Mouse (Mus musculus) liver, postnatal 0 days (tissue): ENCODE results near the gene Itpk1. TPM values are rescaled to one million over a fixed set of nuclear protein-coding genes. Genes with fewer than 3 reads are reported as not detected.
A peak's percentile ranks its signal among the peaks of the same experiment; 100 is the strongest.

Experiments used
- ATAC-seq: fragments of 200-750 bp; cut with Nextera tagmentation; 2 replicates; pipeline ENCODE4 v1.8.0; 2017; ENCODE audit warnings: mild to moderate bottlenecking, moderate library complexity
- DNase-seq: peaks from one replicate; pipeline ENCODE4 v3.0.0-alpha.2; 2016
- H3K27ac ChIP-seq: fragments of 300-500 bp; sonication (generic); 2 replicates; pipeline ENCODE4 v1.5.1; 2014; ENCODE audit warnings: antibody characterized with exemption, moderate library complexity, mild to moderate bottlenecking, low read depth
- H3K27me3 ChIP-seq: fragments of 300-500 bp; sonication (generic); 2 replicates; pipeline ENCODE4 v1.6.1; 2014; ENCODE audit warnings: low read length, control low read depth, mixed read lengths; ENCODE audit not compliant: insufficient read depth
- H3K36me3 ChIP-seq: fragments of 300-500 bp; sonication (generic); replicated peaks from 2 replicates; pipeline ENCODE4 v1.6.1; 2014; ENCODE audit warnings: mild to moderate bottlenecking, control low read depth, low read length, moderate library complexity, mixed read lengths; ENCODE audit not compliant: insufficient read depth
- H3K4me1 ChIP-seq: fragments of 300-500 bp; sonication (generic); 2 replicates; pipeline ENCODE4 v1.6.1; 2014; ENCODE audit warnings: antibody characterized with exemption, mild to moderate bottlenecking, control low read depth; ENCODE audit not compliant: insufficient read depth
- H3K4me2 ChIP-seq: fragments of 300-500 bp; sonication (generic); 2 replicates; pipeline ENCODE4 v1.6.1; 2014; ENCODE audit warnings: low read depth, mild to moderate bottlenecking, low read length, moderate library complexity, mixed read lengths
- H3K4me3 ChIP-seq: fragments of 300-500 bp; sonication (generic); 2 replicates; pipeline ENCODE4 v1.5.1; 2014; ENCODE audit warnings: low read depth, low read length
- H3K9ac ChIP-seq: fragments of 300-500 bp; sonication (generic); replicated peaks from 2 replicates; pipeline ENCODE4 v1.6.1; 2014; ENCODE audit warnings: mild to moderate bottlenecking, moderate library complexity
- H3K9me3 ChIP-seq: fragments of 300-500 bp; sonication (generic); 2 replicates; pipeline ENCODE4 v1.6.1; 2016; ENCODE audit warnings: mild to moderate bottlenecking, control low read depth, low read length, mixed read lengths
- CTCF ChIP-seq: sonication (generic); IDR thresholded peaks from 2 replicates; pipeline ENCODE4 v1.5.1; 2016; ENCODE audit warnings: antibody characterized with exemption, low read depth
- EP300 ChIP-seq: IDR thresholded peaks from 2 replicates; pipeline ENCODE4 v1.6.1; 2016; ENCODE audit warnings: antibody characterized with exemption, low read depth, mild to moderate bottlenecking
- WGBS: fragments of 180-500 bp; shearing (Covaris S2); extraction: QIAGEN DNeasy Blood & Tissue Kit; methylation state at CpG from one replicate; pipeline ENCODE4 v1.1.7; 2014; ENCODE audit not compliant: insufficient replicate concordance; 5-methylcytosine and 5-hydroxymethylcytosine counted together
- polyA plus RNA-seq: library from polyadenylated mRNA; unstranded; fragments of >200 nt; fragmentation: Nextera tagmentation; extraction: Ambion mirVana; gene quantifications from 2 replicates; pipeline ENCODE4 v1.2.1, GENCODE M21; 2015

Gene Itpk1
- polyA plus RNA-seq, 1 experiment from 2014 or later: 3.6 TPM

- DNase-seq (no peak), ATAC-seq (no peak)
- TF ChIP-seq CTCF (no peak), EP300 (no peak)
- Histone ChIP-seq H3K4me3 (no peak overlapping the region), H3K9me3 (no peaks in the 10 kb centered on the region), H3K4me1 (no peaks in the 10 kb centered on the region), H3K27ac (no peak overlapping the region), H3K9ac (no peak overlapping the region), H3K4me2 (no peak overlapping the region), H3K36me3 (0 out of 2 replicates have a peak, but pooled peaks cover 3% of the 10 kb centered on the region), H3K27me3 (no peaks in the 10 kb centered on the region)
- 71% methylated on average over 11 of the region's 11 CpGs for WGBS
Observed at GRCm38 (mm10) chr12:102663349-102664051, 41.2 kb downstream of the Itpk1 start.

GRCm38 (mm10) chr12:102661772-102662171 lies 43.0 kb downstream of the Itpk1 start:
- Histone ChIP-seq H3K4me2 (no peak overlapping the region), H3K9ac (no peak overlapping the region), H3K27me3 (no peaks in the 10 kb centered on the region), H3K9me3 (no peaks in the 10 kb centered on the region), H3K36me3 (no peaks in the 10 kb centered on the region), H3K4me1 (no peaks in the 10 kb centered on the region), H3K27ac (no peak overlapping the region), H3K4me3 (no peak overlapping the region)
- WGBS: 83% methylated on average over 7 of the region's 7 CpGs
- ATAC-seq (no peak), DNase-seq (no peak)
- TF ChIP-seq EP300 (no peak), CTCF (no peak)

- Histone ChIP-seq H3K9me3 (no peaks in the 10 kb centered on the region), H3K4me1 (no peaks in the 10 kb centered on the region), H3K27me3 (no peaks in the 10 kb centered on the region), H3K36me3 (no peaks in the 10 kb centered on the region), H3K27ac (no peak overlapping the region), H3K4me3 (no peak overlapping the region), H3K9ac (no peak overlapping the region), H3K4me2 (no peak overlapping the region)
- DNase-seq (no peak), ATAC-seq (no peak)
- TF ChIP-seq EP300 (no peak), CTCF (no peak)
- 80% methylated on average over 8 of the region's 8 CpGs for WGBS
Observed at GRCm38 (mm10) chr12:102660906-102661651, 43.7 kb downstream of the Itpk1 start.

DNA sequence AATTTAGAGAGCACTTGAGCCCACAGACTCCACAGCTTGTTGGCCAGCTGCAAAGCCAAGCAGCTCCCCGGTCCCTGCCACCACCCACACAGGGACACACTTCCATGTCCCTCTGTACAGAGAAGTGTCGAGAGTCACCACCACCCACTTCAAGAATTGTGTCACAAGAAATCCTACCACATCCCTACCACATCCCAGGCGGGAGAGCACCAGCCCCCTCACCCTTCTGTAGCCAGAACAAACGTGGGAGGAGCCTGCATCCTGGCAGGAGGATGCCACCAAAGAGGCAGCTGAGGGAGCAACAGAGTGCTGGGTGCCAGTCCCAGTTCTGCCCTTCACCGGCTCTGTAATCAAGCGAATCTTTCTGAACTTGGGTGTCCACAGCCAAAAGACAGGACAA lies 51.7 kb downstream of the Itpk1 start:
- no peaks in the 10 kb centered on the region for H3K27me3 ChIP-seq
- H3K36me3 ChIP-seq: no peaks in the 10 kb centered on the region
- 0 out of 2 replicates have a peak overlapping the region, but pooled peaks have one; percentile 11 for H3K27ac ChIP-seq
- no peak overlapping the region for H3K4me2 ChIP-seq
- no peak overlapping the region for H3K9ac ChIP-seq
- no peak for DNase-seq
- no peaks in the 10 kb centered on the region for H3K9me3 ChIP-seq
- no peak overlapping the region for H3K4me3 ChIP-seq
- peaks cover 19% of the 10 kb centered on the region for H3K4me1 ChIP-seq
- ATAC-seq: no peak; the same call in 1 of the 2 replicates
- 57% methylated on average over 6 of the region's 6 CpGs for WGBS
- TF ChIP-seq CTCF (no peak), EP300 (no peak)

GRCm38 (mm10) chr12:102652420-102652819 lies 52.3 kb downstream of the Itpk1 start:
- TF ChIP-seq CTCF: no peak
- no peak for TF ChIP-seq EP300
- no peaks in the 10 kb centered on the region for H3K36me3 ChIP-seq
- H3K27ac ChIP-seq: peak overlapping the region; percentile 11; the same call in 1 of the 2 replicates
- DNase-seq (no peak), ATAC-seq (no peak)
- no peaks in the 10 kb centered on the region for H3K9me3 ChIP-seq
- H3K4me3 ChIP-seq: no peak overlapping the region
- H3K9ac ChIP-seq: no peak overlapping the region
- H3K4me2 ChIP-seq: no peak overlapping the region
- H3K4me1 ChIP-seq: peaks cover 25% of the 10 kb centered on the region
- 31% methylated on average over 8 of the region's 8 CpGs for WGBS
- H3K27me3 ChIP-seq: no peaks in the 10 kb centered on the region

- Histone ChIP-seq H3K9me3 (no peaks in the 10 kb centered on the region), H3K9ac (no peak overlapping the region), H3K36me3 (no peaks in the 10 kb centered on the region), H3K4me3 (no peak overlapping the region), H3K4me2 (no peak overlapping the region), H3K4me1 (peaks cover 31% of the 10 kb centered on the region), H3K27me3 (no peaks in the 10 kb centered on the region), H3K27ac (no peak overlapping the region)
- TF ChIP-seq EP300 (no peak), CTCF (no peak)
- DNase-seq: no peak
- 68% methylated on average over 8 of the region's 8 CpGs for WGBS
- no peak for ATAC-seq
Observed at GRCm38 (mm10) chr12:102651871-102652270, 52.9 kb downstream of the Itpk1 start.
